Mouse (Mus musculus) neural tube, embryonic 13.5 days (tissue): ENCODE results near the gene Odc1. TPM values are rescaled to one million over a fixed set of nuclear protein-coding genes. Genes with fewer than 3 reads are reported as not detected.

Experiments
- ATAC-seq: fragments of 200-750 bp; cut with Nextera tagmentation; 2 replicates; pipeline ENCODE4 v1.8.0; 2017; ENCODE audit warnings: low read depth, mild to moderate bottlenecking, moderate TSS enrichment, moderate library complexity
- H3K27ac ChIP-seq: fragments of 300-500 bp; sonication (generic); replicated peaks from 2 replicates; pipeline ENCODE4 v1.5.1; 2015; ENCODE audit warnings: moderate library complexity, mild to moderate bottlenecking, inconsistent platforms
- H3K27me3 ChIP-seq: fragments of 300-500 bp; sonication (generic); 2 replicates; pipeline ENCODE4 v1.6.1; 2015; ENCODE audit warnings: mild to moderate bottlenecking, inconsistent platforms
- H3K36me3 ChIP-seq: fragments of 300-500 bp; sonication (generic); 2 replicates; pipeline ENCODE4 v1.6.1; 2015; ENCODE audit warnings: mild to moderate bottlenecking, inconsistent platforms
- H3K4me1 ChIP-seq: fragments of 300-500 bp; sonication (generic); replicated peaks from 2 replicates; pipeline ENCODE4 v1.6.1; 2015; ENCODE audit warnings: inconsistent platforms
- H3K4me2 ChIP-seq: fragments of 300-500 bp; sonication (generic); 2 replicates; pipeline ENCODE4 v1.6.1; 2015; ENCODE audit warnings: inconsistent platforms, mild to moderate bottlenecking, moderate library complexity
- H3K4me3 ChIP-seq: fragments of 300-500 bp; sonication (generic); 2 replicates; pipeline ENCODE4 v1.5.1; 2015; ENCODE audit warnings: mild to moderate bottlenecking, inconsistent platforms
- H3K9ac ChIP-seq: fragments of 300-500 bp; sonication (generic); 2 replicates; pipeline ENCODE4 v1.6.1; 2015; ENCODE audit warnings: moderate library complexity, mild to moderate bottlenecking, inconsistent platforms
- H3K9me3 ChIP-seq: fragments of 300-500 bp; sonication (generic); 2 replicates; pipeline ENCODE4 v1.6.1; 2016; ENCODE audit warnings: inconsistent platforms
- WGBS: fragments of 180-500 bp; shearing (Covaris S2); methylation state at CpG from one replicate; pipeline ENCODE4 v1.1.7; 2015; 5-methylcytosine and 5-hydroxymethylcytosine counted together
- polyA plus RNA-seq: library from polyadenylated mRNA; unstranded; fragments of >200 nt; fragmentation: Nextera tagmentation; extraction: Ambion mirVana; gene quantifications from 2 replicates; pipeline ENCODE4 v1.2.1, GENCODE M21; 2015

Odc1 gene
- polyA plus RNA-seq: 133 and 157 TPM in 2 replicates

GRCm38 (mm10) chr12:17544209-17545106 lies at the start of gene Odc1:
Gene Odc1 (plus strand): TSS chr12:17544794.
- ATAC-seq: peak; percentile 97
- Histone ChIP-seq H3K4me2 (peak within 1 kb of the TSS; percentile 73), H3K4me1 (peaks cover 32% of the 10 kb centered on the region), H3K36me3 (peaks cover 26% of the 10 kb centered on the region), H3K9ac (peak within 1 kb of the TSS; percentile 94), H3K27ac (peak within 1 kb of the TSS; percentile 94), H3K27me3 (no peaks in the 10 kb centered on the region), H3K9me3 (no peaks in the 10 kb centered on the region), H3K4me3 (peak within 1 kb of the TSS; percentile 92)
- under 1% methylated on average over 82 of the region's 98 CpGs for WGBS

- no peak for ATAC-seq
- WGBS: 44% methylated on average over 4 of the region's 4 CpGs
- Histone ChIP-seq H3K36me3 (no peaks in the 10 kb centered on the region), H3K27ac (no peak overlapping the region), H3K4me1 (peaks cover 13% of the 10 kb centered on the region), H3K9ac (no peak overlapping the region), H3K9me3 (no peaks in the 10 kb centered on the region), H3K4me2 (no peak overlapping the region), H3K27me3 (no peaks in the 10 kb centered on the region), H3K4me3 (no peak overlapping the region)
Observed at GRCm38 (mm10) chr12:17494809-17495208, 49.8 kb upstream of the Odc1 start.

GRCm38 (mm10) chr12:17495858-17496451 lies 48.6 kb upstream of the Odc1 start:
- H3K36me3 ChIP-seq: no peaks in the 10 kb centered on the region
- H3K4me3 ChIP-seq: no peak overlapping the region
- H3K4me1 ChIP-seq: peaks cover 13% of the 10 kb centered on the region
- peak; percentile 75 for ATAC-seq
- 21% methylated on average over 8 of the region's 8 CpGs for WGBS
- no peaks in the 10 kb centered on the region for H3K9me3 ChIP-seq
- 0 out of 2 replicates have a peak overlapping the region, but pooled peaks have one; percentile 11 for H3K4me2 ChIP-seq
- peak overlapping the region; percentile 17; the same call in 1 of the 2 replicates for H3K9ac ChIP-seq
- no peak overlapping the region for H3K27ac ChIP-seq
- H3K27me3 ChIP-seq: no peaks in the 10 kb centered on the region

- no peak overlapping the region for H3K27ac ChIP-seq
- WGBS: 37% methylated on average over 2 of the region's 2 CpGs
- no peak for ATAC-seq
- H3K36me3 ChIP-seq: no peaks in the 10 kb centered on the region
- no peak overlapping the region for H3K4me2 ChIP-seq
- H3K27me3 ChIP-seq: no peaks in the 10 kb centered on the region
- no peaks in the 10 kb centered on the region for H3K9me3 ChIP-seq
- no peaks in the 10 kb centered on the region for H3K4me1 ChIP-seq
- H3K9ac ChIP-seq: no peak overlapping the region
- no peak overlapping the region for H3K4me3 ChIP-seq
Observed at GRCm38 (mm10) chr12:17505620-17506074, 38.9 kb upstream of the Odc1 start.

- 61% methylated on average over 5 of the region's 5 CpGs for WGBS
Observed at GRCm38 (mm10) chr12:17506117-17506993, 38.2 kb upstream of the Odc1 start.

GRCm38 (mm10) chr12:17506994-17507542 lies 37.5 kb upstream of the Odc1 start:
- Histone ChIP-seq H3K9ac (no peak overlapping the region), H3K4me1 (no peaks in the 10 kb centered on the region), H3K4me3 (no peak overlapping the region), H3K36me3 (no peaks in the 10 kb centered on the region), H3K4me2 (no peak overlapping the region), H3K27ac (no peak overlapping the region), H3K27me3 (no peaks in the 10 kb centered on the region; the same call in 1 of the 2 replicates), H3K9me3 (no peaks in the 10 kb centered on the region)
- 64% methylated on average over 13 of the region's 13 CpGs for WGBS
- ATAC-seq: no peak

More at GRCm38 (mm10) chr12:17506117-17506993, 38.2 kb upstream of the Odc1 start:
- H3K27ac ChIP-seq: no peak overlapping the region
- H3K9me3 ChIP-seq: no peaks in the 10 kb centered on the region
- H3K9ac ChIP-seq: no peak overlapping the region
- no peak overlapping the region for H3K4me2 ChIP-seq
- no peak overlapping the region for H3K4me3 ChIP-seq
- H3K27me3 ChIP-seq: no peaks in the 10 kb centered on the region; the same call in 1 of the 2 replicates
- no peak for ATAC-seq
- no peaks in the 10 kb centered on the region for H3K36me3 ChIP-seq
- no peaks in the 10 kb centered on the region for H3K4me1 ChIP-seq

- WGBS: 89% methylated on average over 1 of the region's 1 CpGs
- no peaks in the 10 kb centered on the region for H3K36me3 ChIP-seq
- H3K27ac ChIP-seq: no peak overlapping the region
- H3K27me3 ChIP-seq: no peaks in the 10 kb centered on the region; the same call in 1 of the 2 replicates
- no peak overlapping the region for H3K4me2 ChIP-seq
- H3K4me1 ChIP-seq: no peaks in the 10 kb centered on the region
- no peak overlapping the region for H3K9ac ChIP-seq
- H3K4me3 ChIP-seq: no peak overlapping the region
- ATAC-seq: no peak
- no peaks in the 10 kb centered on the region for H3K9me3 ChIP-seq
Observed at GRCm38 (mm10) chr12:17509310-17509709, 35.3 kb upstream of the Odc1 start.

- H3K4me3 ChIP-seq: no peak overlapping the region
- no peaks in the 10 kb centered on the region for H3K9me3 ChIP-seq
- no peak for ATAC-seq
- H3K9ac ChIP-seq: no peak overlapping the region
- no peaks in the 10 kb centered on the region for H3K36me3 ChIP-seq
- no peak overlapping the region for H3K4me2 ChIP-seq
- no peak overlapping the region for H3K27ac ChIP-seq
- no peaks in the 10 kb centered on the region for H3K4me1 ChIP-seq
- 50% methylated on average over 12 of the region's 12 CpGs for WGBS
- no peaks in the 10 kb centered on the region; the same call in 1 of the 2 replicates for H3K27me3 ChIP-seq
Observed at GRCm38 (mm10) chr12:17510158-17510557, 34.4 kb upstream of the Odc1 start.

- H3K27ac ChIP-seq: no peak overlapping the region
- 91% methylated on average over 6 of the region's 6 CpGs for WGBS
- no peaks in the 10 kb centered on the region for H3K36me3 ChIP-seq
- no peaks in the 10 kb centered on the region for H3K4me1 ChIP-seq
- H3K9me3 ChIP-seq: no peaks in the 10 kb centered on the region
- no peak overlapping the region for H3K4me2 ChIP-seq
- H3K9ac ChIP-seq: no peak overlapping the region
- H3K4me3 ChIP-seq: no peak overlapping the region
- no peaks in the 10 kb centered on the region; the same call in 1 of the 2 replicates for H3K27me3 ChIP-seq
- ATAC-seq: no peak
Observed at GRCm38 (mm10) chr12:17511019-17511418, 33.6 kb upstream of the Odc1 start.

GRCm38 (mm10) chr12:17529180-17529579 lies 15.4 kb upstream of the Odc1 start:
- H3K4me3 ChIP-seq: no peak overlapping the region
- ATAC-seq: no peak
- no peak overlapping the region for H3K4me2 ChIP-seq
- H3K27ac ChIP-seq: no peak overlapping the region
- no peaks in the 10 kb centered on the region for H3K27me3 ChIP-seq
- H3K4me1 ChIP-seq: no peaks in the 10 kb centered on the region
- no peak overlapping the region for H3K9ac ChIP-seq
- H3K36me3 ChIP-seq: no peaks in the 10 kb centered on the region
- WGBS: 84% methylated on average over 3 of the region's 3 CpGs
- H3K9me3 ChIP-seq: no peaks in the 10 kb centered on the region

- 82% methylated on average over 6 of the region's 6 CpGs for WGBS
Observed at GRCm38 (mm10) chr12:17529726-17530125, 14.9 kb upstream of the Odc1 start.

More at GRCm38 (mm10) chr12:17529726-17530125, 14.9 kb upstream of the Odc1 start:
- Histone ChIP-seq H3K27ac (no peak overlapping the region), H3K9ac (no peak overlapping the region), H3K4me3 (no peak overlapping the region), H3K4me2 (no peak overlapping the region), H3K4me1 (no peaks in the 10 kb centered on the region), H3K27me3 (no peaks in the 10 kb centered on the region), H3K36me3 (no peaks in the 10 kb centered on the region), H3K9me3 (no peaks in the 10 kb centered on the region)
- ATAC-seq: no peak
